Mouse (Mus musculus) myocyte (in vitro differentiated cells): ENCODE data around the gene Slc6a4. TPM values are rescaled to one million over a fixed set of nuclear protein-coding genes. Genes with fewer than 3 reads are reported as not detected.
"Not testable (repeated sequence)": the region's sequence is repeated elsewhere in the genome, so short reads cannot be mapped to it uniquely, and the experiment has no call there.

Experiments used
- H3K27me3 ChIP-seq: one replicate; pipeline ENCODE4 v1.6.1; 2011; ENCODE audit not compliant: control insufficient read depth, insufficient read depth, insufficient read length
- H3K36me3 ChIP-seq: one replicate; pipeline ENCODE4 v1.6.1; 2011; ENCODE audit not compliant: control insufficient read depth, insufficient read depth
- H3K4me2 ChIP-seq: one replicate; pipeline ENCODE4 v1.6.1; 2011; ENCODE audit warnings: low read depth, control low read depth
- H3K4me3 ChIP-seq: one replicate; pipeline ENCODE4 v1.5.1; 2011; ENCODE audit warnings: mild to moderate bottlenecking, control low read depth, moderate library complexity
- H3K79me2 ChIP-seq: one replicate; pipeline ENCODE4 v1.6.1; 2011; ENCODE audit not compliant: control insufficient read depth, insufficient read depth
- H3ac ChIP-seq: one replicate; pipeline ENCODE4 v1.6.1; 2011; ENCODE audit not compliant: control insufficient read depth, insufficient read length
- CEBPB ChIP-seq: IDR thresholded peaks from 2 replicates; pipeline ENCODE4 v1.6.1; 2011; ENCODE audit warnings: mild to moderate bottlenecking, moderate library complexity; ENCODE audit not compliant: poor library complexity, insufficient read depth, severe bottlenecking
- E2F4 ChIP-seq: IDR thresholded peaks from one replicate; pipeline ENCODE4 v1.6.1; 2011; ENCODE audit warnings: mild to moderate bottlenecking, control low read depth, moderate library complexity; ENCODE audit not compliant: insufficient read depth
- MAX ChIP-seq: IDR thresholded peaks from one replicate; pipeline ENCODE4 v1.6.1; 2011; ENCODE audit warnings: low read depth, mild to moderate bottlenecking, control low read depth
- MYOD1 ChIP-seq, 3 experiments: IDR thresholded peaks; one replicate each; pipeline ENCODE4 v1.6.1; 2011; ENCODE audit warnings: control low read depth in 2 of 3, low read depth in 2 of 3, mild to moderate bottlenecking in 2 of 3, moderate library complexity in 1 of 3; ENCODE audit not compliant: insufficient read length in 2 of 3, control insufficient read depth in 1 of 3
- MYOG ChIP-seq, 3 experiments: IDR thresholded peaks; one replicate each; pipeline ENCODE4 v1.6.1; 2011; ENCODE audit warnings: control low read depth in 2 of 3, low read depth in 2 of 3, mild to moderate bottlenecking in 2 of 3; ENCODE audit not compliant: insufficient read length in 2 of 3, control insufficient read depth in 1 of 3, insufficient read depth in 1 of 3
- POLR2A ChIP-seq: IDR thresholded peaks from one replicate; pipeline ENCODE4 v1.6.1; 2011; ENCODE audit warnings: low read depth, mild to moderate bottlenecking, control low read depth, moderate library complexity; ENCODE audit not compliant: insufficient read length
- POLR2AphosphoS2 ChIP-seq: IDR thresholded peaks from one replicate; pipeline ENCODE4 v1.6.1; 2011; ENCODE audit warnings: low read depth, control low read depth; ENCODE audit not compliant: insufficient read length
- REST ChIP-seq: IDR thresholded peaks from one replicate; pipeline ENCODE4 v1.6.1; 2011; ENCODE audit warnings: mild to moderate bottlenecking, control low read depth, moderate library complexity; ENCODE audit not compliant: insufficient read depth, insufficient read length
- SRF ChIP-seq: IDR thresholded peaks from one replicate; pipeline ENCODE4 v1.6.1; 2011; ENCODE audit warnings: low read depth; ENCODE audit not compliant: control insufficient read depth, insufficient read length
- TCF12 ChIP-seq: IDR thresholded peaks from one replicate; pipeline ENCODE4 v1.6.1; 2011; ENCODE audit warnings: mild to moderate bottlenecking, control low read depth; ENCODE audit not compliant: poor library complexity, insufficient read depth, severe bottlenecking
- TCF3 ChIP-seq: IDR thresholded peaks from one replicate; pipeline ENCODE4 v1.6.1; 2011; ENCODE audit warnings: low read depth, control low read depth; ENCODE audit not compliant: insufficient read length
- USF1 ChIP-seq: IDR thresholded peaks from one replicate; pipeline ENCODE4 v1.6.1; 2011; ENCODE audit warnings: low read depth, mild to moderate bottlenecking, control low read depth, moderate library complexity
- polyA plus RNA-seq: library from polyadenylated mRNA; unstranded; fragments of >200 nt; fragmentation: generic; extraction: Trizol; gene quantifications from one replicate; pipeline ENCODE4 v1.2.1, GENCODE M21; 2012; ENCODE audit warnings: missing spikeins

The Slc6a4 gene
- polyA plus RNA-seq, 1 experiment: not detected

- Histone ChIP-seq H3K4me3 (no peak overlapping the region), H3ac (no peak overlapping the region), H3K4me2 (no peak overlapping the region), H3K36me3 (peaks cover 25% of the 10 kb centered on the region), H3K27me3 (no peaks in the 10 kb centered on the region), H3K79me2 (peaks cover 65% of the 10 kb centered on the region)
- TF ChIP-seq POLR2A: no peak
Observed at GRCm38 (mm10) chr11:77068825-77069224, 70.4 kb downstream of the Slc6a4 start.

- Histone ChIP-seq H3K4me3 (no peak overlapping the region), H3ac (no peak overlapping the region), H3K79me2 (peaks cover 65% of the 10 kb centered on the region), H3K4me2 (no peak overlapping the region), H3K27me3 (no peaks in the 10 kb centered on the region), H3K36me3 (peaks cover 25% of the 10 kb centered on the region)
- TF ChIP-seq TCF3 (no peak), TCF12 (no peak), CEBPB (no peak), POLR2A (no peak), USF1 (no peak), MAX (no peak), MYOD1 (IDR thresholded peaks at IDR 0.05; ENCODE audit: control insufficient read depth in 1 of 3, insufficient read length in 2 of 3, low read depth in 2 of 3) (no peak), REST (no peak), POLR2AphosphoS2 (no peak), SRF (no peak), MYOG (IDR thresholded peaks at IDR 0.05; ENCODE audit: control insufficient read depth in 1 of 3, insufficient read depth in 1 of 3, insufficient read length in 2 of 3, low read depth in 2 of 3) (no peak), E2F4 (no peak)
Observed at GRCm38 (mm10) chr11:77070721-77071120, 72.3 kb downstream of the Slc6a4 start.

- not testable (repeated sequence) for H3K36me3 ChIP-seq, H3K27me3 ChIP-seq
- Histone ChIP-seq H3K79me2 (peaks cover 42% of the 10 kb centered on the region), H3K4me2 (peak overlapping the region; percentile 92), H3ac (peak overlapping the region; percentile 15), H3K4me3 (peak overlapping the region; percentile 99)
Observed at GRCm38 (mm10) chr11:77077331-77077730, 78.9 kb downstream of the Slc6a4 start.

- peaks cover 5% of the 10 kb centered on the region for H3K36me3 ChIP-seq
- peaks cover 6% of the 10 kb centered on the region for H3K27me3 ChIP-seq
- peaks cover 38% of the 10 kb centered on the region for H3K79me2 ChIP-seq
- peak overlapping the region; percentile 15 for H3ac ChIP-seq
- TF ChIP-seq E2F4 (no peak), POLR2AphosphoS2 (no peak), TCF3 (no peak), CEBPB (no peak), REST (no peak), TCF12 (no peak), SRF (no peak), MYOG (IDR thresholded peaks at IDR 0.05; ENCODE audit: control insufficient read depth in 1 of 3, insufficient read depth in 1 of 3, insufficient read length in 2 of 3, low read depth in 2 of 3) (no peak), MAX (no peak), POLR2A (no peak)
- peak overlapping the region; percentile 99 for H3K4me3 ChIP-seq
- peak overlapping the region; percentile 92 for H3K4me2 ChIP-seq
Observed at GRCm38 (mm10) chr11:77077792-77078191, 79.4 kb downstream of the Slc6a4 start.

- Histone ChIP-seq H3K36me3 (peaks cover 5% of the 10 kb centered on the region), H3K4me2 (peak within 1 kb of the TSS; percentile 95), H3K27me3 (peaks cover 6% of the 10 kb centered on the region), H3K79me2 (peaks cover 31% of the 10 kb centered on the region), H3K4me3 (peak within 1 kb of the TSS; percentile 99), H3ac (peak within 1 kb of the TSS; percentile 15)
- TF ChIP-seq TCF12: no peak
- no peak for TF ChIP-seq MAX
- peak; percentile 18 for TF ChIP-seq E2F4
- no peak for TF ChIP-seq MYOG (IDR thresholded peaks at IDR 0.05; ENCODE audit: control insufficient read depth in 1 of 3, insufficient read depth in 1 of 3, insufficient read length in 2 of 3, low read depth in 2 of 3)
- TF ChIP-seq REST: no peak
- no peak for TF ChIP-seq MYOD1 (IDR thresholded peaks at IDR 0.05; ENCODE audit: control insufficient read depth in 1 of 3, insufficient read length in 2 of 3, low read depth in 2 of 3)
- no peak for TF ChIP-seq TCF3
- TF ChIP-seq POLR2A: peak; percentile 98
- peak; percentile 30 for TF ChIP-seq SRF
- no peak for TF ChIP-seq CEBPB
- peak; percentile 99 for TF ChIP-seq POLR2AphosphoS2
- TF ChIP-seq USF1: no peak
Observed at GRCm38 (mm10) chr11:77078273-77079134, 80.1 kb downstream of the Slc6a4 start, which contains the start of gene Nsrp1. Nsrp1 (minus strand) TSS chr11:77078435.
